Mouse (Mus musculus) brain, embryonic 14.5 days (tissue): ENCODE data around the gene Cbr1.

Experiments
- CTCF ChIP-seq: fragments of 200-500 bp; IDR thresholded peaks from 2 replicates; pipeline ENCODE4 v1.5.1; 2012; ENCODE audit warnings: inconsistent platforms, mild to moderate bottlenecking, moderate library complexity, borderline replicate concordance; ENCODE audit not compliant: insufficient read depth, insufficient read length; ENCODE audit errors: extremely low read depth
- POLR2A ChIP-seq: fragments of 200-500 bp; IDR thresholded peaks from 2 replicates; pipeline ENCODE4 v1.6.1; 2012; ENCODE audit warnings: mild to moderate bottlenecking, inconsistent platforms, borderline replicate concordance; ENCODE audit not compliant: poor library complexity, insufficient read depth, insufficient read length, severe bottlenecking; ENCODE audit errors: extremely low read depth

GRCm38 (mm10) chr16:93593406-93593805, 12.2 kb upstream of the Cbr1 start:
- TF ChIP-seq CTCF, result no peak
- TF ChIP-seq POLR2A, result no peak
